Mouse (Mus musculus): ENCODE measurements at regions not wholly inside any gene's neighbourhood (a gene's known extent, or its start where the extent isn't known, plus 50 kb on each side); places are given as distances from the start of the nearest gene placed in this dataset.

- dilution Hi-C loops (cut with MboI; ENCODE audit: extremely low pct_ligation_motif_present, extremely low pct_unique_long_range_greater_than_20kb, low sequenced_read_pairs), result no loop called here
- H3K9me3 ChIP-seq (replicated peaks; ENCODE audit: low read length), result no peaks in the 10 kb centered on the region
- H3K4me2 ChIP-seq (ENCODE audit: insufficient read depth, low read depth, poor library complexity, severe bottlenecking), result no peak overlapping the region
These were observed 129.1 kb downstream of the Slc38a4 start for GRCm38 (mm10) chr15:96926660-96927059.

DNA sequence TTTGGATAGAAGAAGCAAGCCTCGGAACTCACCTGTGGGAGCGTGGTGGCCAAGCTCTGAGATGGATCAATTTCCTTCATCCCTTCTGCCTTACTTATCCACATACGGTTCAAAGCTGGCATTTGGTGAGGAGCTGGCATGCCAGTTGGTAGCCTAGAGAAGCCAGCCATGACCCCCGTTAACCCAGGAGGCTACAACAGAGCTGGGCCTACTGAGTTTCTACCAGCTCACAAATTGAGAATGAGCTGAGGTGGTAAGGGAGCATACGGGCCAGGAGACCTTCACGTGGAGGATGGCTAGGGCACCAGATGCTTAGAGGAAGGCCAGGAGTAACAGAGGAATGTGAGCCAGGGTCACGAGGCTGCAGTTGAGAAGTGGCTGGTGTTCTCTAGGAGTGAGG is 139.2 kb downstream of the Slc38a4 start:
- in situ Hi-C loops (cut with MboI; ENCODE audit: low pct_ligation_motif_present, low pct_unique_long_range_greater_than_20kb, low sequenced_read_pairs), result no loop called here
- Histone ChIP-seq H3K4me3 (replicated peaks in 1 of 3; ENCODE audit: low read depth in 2 of 3, low read length in 2 of 3, poor library complexity in 1 of 3) (no peak overlapping the region), H3K79me2 (replicated peaks; ENCODE audit: control insufficient read depth, extremely low read depth, insufficient read depth, poor library complexity, severe bottlenecking) (no peaks in the 10 kb centered on the region), H3K4me1 (ENCODE audit: control insufficient read depth in 1 of 2, insufficient read depth in 2 of 2) (no peaks in the 10 kb centered on the region), H3K36me3 (replicated peaks in 1 of 2; ENCODE audit: control insufficient read depth in 1 of 2, insufficient read depth in 1 of 2, low read length in 1 of 2) (no peaks in the 10 kb centered on the region), H3K9me3 (replicated peaks; ENCODE audit: low read length) (no peaks in the 10 kb centered on the region), H3K27ac (ENCODE audit: insufficient read depth, low read depth) (no peak overlapping the region), H3K9ac (ENCODE audit: insufficient read depth, low read depth) (no peak overlapping the region), H3K4me2 (ENCODE audit: insufficient read depth, low read depth, poor library complexity, severe bottlenecking) (no peak overlapping the region), H3K27me3 (replicated peaks) (no peaks in the 10 kb centered on the region)
- TF ChIP-seq CHD2 (IDR thresholded peaks at IDR 0.05; ENCODE audit: low read length), result no peak
- TF ChIP-seq NRF1 (IDR thresholded peaks at IDR 0.05; ENCODE audit: low read depth, low read length), result no peak
- TF ChIP-seq MYC (IDR thresholded peaks at IDR 0.05; ENCODE audit: low read depth, low read length), result no peak
- TF ChIP-seq MAZ (IDR thresholded peaks at IDR 0.05; ENCODE audit: low read depth, low read length), result no peak
- TF ChIP-seq ZNF384 (IDR thresholded peaks at IDR 0.05; ENCODE audit: low read depth, low read length), result no peak
- no peak for DNase-seq (ENCODE audit: extremely low read depth)
- dilution Hi-C loops (cut with MboI; ENCODE audit: extremely low pct_ligation_motif_present, extremely low pct_unique_long_range_greater_than_20kb, low sequenced_read_pairs), result no loop called here

More at GRCm38 (mm10) chr15:96926660-96927059, 129.1 kb downstream of the Slc38a4 start:
- Histone ChIP-seq H3K4me3 (replicated peaks in 1 of 3; ENCODE audit: low read depth in 2 of 3, low read length in 2 of 3, poor library complexity in 1 of 3) (no peak overlapping the region), H3K36me3 (replicated peaks in 1 of 2; ENCODE audit: control insufficient read depth in 1 of 2, insufficient read depth in 1 of 2, low read length in 1 of 2) (no peaks in the 10 kb centered on the region), H3K4me1 (ENCODE audit: control insufficient read depth in 1 of 2, insufficient read depth in 2 of 2) (no peaks in the 10 kb centered on the region), H3K27ac (ENCODE audit: insufficient read depth, low read depth) (no peak overlapping the region), H3K27me3 (replicated peaks) (no peaks in the 10 kb centered on the region), H3K9ac (ENCODE audit: insufficient read depth, low read depth) (no peak overlapping the region), H3K79me2 (replicated peaks; ENCODE audit: control insufficient read depth, extremely low read depth, insufficient read depth, poor library complexity, severe bottlenecking) (no peaks in the 10 kb centered on the region)
- TF ChIP-seq JUN (IDR thresholded peaks at IDR 0.05; ENCODE audit: insufficient read depth, low read depth, low read length), result 0 out of 2 replicates have a peak, but pooled peaks have one; percentile 28
- TF ChIP-seq ZNF384 (IDR thresholded peaks at IDR 0.05; ENCODE audit: low read depth, low read length), result peak; percentile 27; the same call in 1 of the 2 replicates
- no peak for TF ChIP-seq UBTF (IDR thresholded peaks at IDR 0.05; ENCODE audit: low read depth, low read length)
- in situ Hi-C loops (cut with MboI; ENCODE audit: low pct_ligation_motif_present, low pct_unique_long_range_greater_than_20kb, low sequenced_read_pairs), result loop anchor here (25.0 kb wide), 1 partner anchor 239 kb away; the partner anchor contains the start of gene Slc38a2
- DNase-seq (ENCODE audit: extremely low read depth), result no peak

DNA sequence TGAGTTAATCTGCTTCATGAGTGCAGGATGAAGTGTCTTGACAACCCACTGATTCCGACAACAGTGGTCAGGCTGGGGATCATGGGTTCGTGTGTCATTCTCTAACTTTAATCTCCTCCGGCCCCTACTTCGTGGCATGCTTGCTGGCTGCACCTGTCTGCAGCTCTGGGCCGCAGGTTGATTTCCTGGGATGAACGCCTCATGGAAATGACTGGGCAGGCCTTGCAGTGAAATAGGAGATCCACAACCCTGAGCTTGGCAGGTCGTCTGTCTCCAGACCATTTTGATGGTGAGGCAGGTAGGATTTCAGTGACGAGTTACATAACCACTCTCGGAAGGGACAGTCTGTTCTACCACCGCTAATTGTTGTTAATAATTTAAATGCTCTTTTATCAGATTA is 140.2 kb downstream of the Slc38a4 start:
- no peak overlapping the region for H3K9ac ChIP-seq (ENCODE audit: insufficient read depth, low read depth)
- no peak for DNase-seq (ENCODE audit: extremely low read depth)
- no peak overlapping the region for H3K4me3 ChIP-seq (replicated peaks in 1 of 3; ENCODE audit: low read depth in 2 of 3, low read length in 2 of 3, poor library complexity in 1 of 3)
- in situ Hi-C loops (cut with MboI; ENCODE audit: low pct_ligation_motif_present, low pct_unique_long_range_greater_than_20kb, low sequenced_read_pairs) (no loop called here), dilution Hi-C loops (cut with MboI; ENCODE audit: extremely low pct_ligation_motif_present, extremely low pct_unique_long_range_greater_than_20kb, low sequenced_read_pairs) (no loop called here)
- TF ChIP-seq ETS1 (conservative IDR thresholded peaks at IDR 0.05; ENCODE audit: low read depth, low read length) (no peak), MAX (IDR thresholded peaks at IDR 0.05; ENCODE audit: low read length) (no peak), POLR2A (IDR thresholded peaks at IDR 0.05; ENCODE audit: low read depth, low read length) (no peak), IRF4 (IDR thresholded peaks at IDR 0.05; ENCODE audit: low read depth, low read length) (no peak), RCOR1 (conservative IDR thresholded peaks at IDR 0.05; ENCODE audit: low read depth, low read length) (no peak), ZMIZ1 (IDR thresholded peaks at IDR 0.05; ENCODE audit: low read depth, low read length) (no peak)
- H3K79me2 ChIP-seq (replicated peaks; ENCODE audit: control insufficient read depth, extremely low read depth, insufficient read depth, poor library complexity, severe bottlenecking), result no peaks in the 10 kb centered on the region
- H3K9me3 ChIP-seq (replicated peaks; ENCODE audit: low read length), result no peaks in the 10 kb centered on the region
- H3K4me2 ChIP-seq (ENCODE audit: insufficient read depth, low read depth, poor library complexity, severe bottlenecking), result no peak overlapping the region
- H3K27ac ChIP-seq (ENCODE audit: insufficient read depth, low read depth), result no peak overlapping the region
- no peaks in the 10 kb centered on the region for H3K36me3 ChIP-seq (replicated peaks in 1 of 2; ENCODE audit: control insufficient read depth in 1 of 2, insufficient read depth in 1 of 2, low read length in 1 of 2)
- no peaks in the 10 kb centered on the region for H3K27me3 ChIP-seq (replicated peaks)
- no peaks in the 10 kb centered on the region for H3K4me1 ChIP-seq (ENCODE audit: control insufficient read depth in 1 of 2, insufficient read depth in 2 of 2)
